Mouse (Mus musculus): ENCODE measurements at regions not wholly inside any gene's neighbourhood (a gene's known extent, or its start where the extent isn't known, plus 50 kb on each side); places are given as distances from the start of the nearest gene placed in this dataset.

DNA sequence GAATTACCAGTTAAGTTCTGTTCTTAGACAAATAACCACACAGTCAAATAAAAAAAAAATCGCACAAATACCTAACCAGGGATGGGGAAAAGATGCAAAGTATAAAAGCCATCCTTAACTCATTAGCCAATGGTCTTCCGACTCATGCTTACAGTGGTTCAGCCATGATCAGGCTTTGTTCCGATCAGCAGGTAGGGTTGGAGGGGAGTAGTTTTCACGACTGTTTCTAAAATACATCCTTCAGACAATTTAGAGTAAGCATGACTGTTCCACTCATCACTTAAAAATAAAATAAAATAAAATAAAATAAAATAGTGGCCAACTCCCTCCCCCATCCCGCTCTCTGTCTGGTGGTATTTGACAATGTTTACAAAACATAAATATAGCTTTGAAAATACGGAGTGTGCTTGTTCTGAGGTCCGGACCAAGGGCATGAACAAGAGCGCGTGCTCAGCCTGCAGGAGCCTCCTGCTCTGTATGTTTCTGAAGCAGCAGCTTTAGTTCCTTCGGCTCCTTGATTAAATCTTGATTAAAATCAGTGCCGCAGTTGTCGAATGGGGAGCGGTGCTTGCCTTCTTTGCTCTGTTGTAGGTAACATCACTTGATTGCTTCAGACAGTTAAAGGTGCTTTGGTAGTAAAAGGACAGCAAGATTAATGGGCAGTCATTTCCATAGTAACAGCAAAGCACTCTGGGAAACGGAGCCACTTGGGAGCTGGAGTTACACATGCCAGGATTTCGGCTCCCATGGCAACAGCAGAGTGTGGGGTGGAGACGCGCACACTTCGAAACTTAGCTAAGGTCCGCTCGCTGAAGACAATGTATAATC, 185.6 kb upstream of the Kif2a start:
- no peak for TF ChIP-seq CTCF (IDR thresholded peaks at IDR 0.05; ENCODE audit: extremely low read depth, insufficient read depth, low read length)
- no peak for TF ChIP-seq POLR2A (IDR thresholded peaks at IDR 0.05; ENCODE audit: extremely low read depth, insufficient read depth, low read length)
- no peak overlapping the region for H3K27ac ChIP-seq (ENCODE audit: insufficient read depth, low read length)

DNA sequence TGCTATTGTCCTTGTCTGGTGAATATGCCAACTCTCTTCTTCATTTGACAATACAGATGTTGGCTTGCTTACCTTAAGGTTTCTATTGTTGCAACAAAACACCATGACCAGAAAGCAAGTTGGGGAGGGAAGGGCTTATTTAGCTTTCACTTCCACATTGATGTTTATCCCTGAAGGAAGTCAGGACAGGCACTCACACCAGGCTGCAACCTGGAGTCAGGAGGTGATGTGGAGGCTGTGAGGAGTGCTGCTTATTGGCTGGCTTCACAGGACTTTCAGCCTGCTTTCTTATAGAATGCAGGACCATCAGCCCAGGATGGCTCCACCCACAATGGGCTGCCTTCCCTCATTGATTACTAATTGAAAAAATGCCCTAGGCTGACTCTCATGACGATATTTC, 177.9 kb upstream of the Kif2a start:
- Histone ChIP-seq H3K4me1 (ENCODE audit: control insufficient read depth, insufficient read depth, low read length) (no peaks in the 10 kb centered on the region), H3K4me3 (ENCODE audit: insufficient read depth, low read length) (no peak overlapping the region), H3K27ac (ENCODE audit: insufficient read depth, low read length) (no peak overlapping the region)
- no peak for TF ChIP-seq POLR2A (IDR thresholded peaks at IDR 0.05; ENCODE audit: extremely low read depth, insufficient read depth, low read length)
- no peak for TF ChIP-seq CTCF (IDR thresholded peaks at IDR 0.05; ENCODE audit: extremely low read depth, insufficient read depth, low read length)

More for the DNA sequence above, 185.6 kb upstream of the Kif2a start:
- Histone ChIP-seq H3K4me3 (ENCODE audit: insufficient read depth, low read length) (peak overlapping the region; percentile 27), H3K4me1 (ENCODE audit: control insufficient read depth, insufficient read depth, low read length) (no peaks in the 10 kb centered on the region; the same call in 1 of the 2 replicates)

DNA sequence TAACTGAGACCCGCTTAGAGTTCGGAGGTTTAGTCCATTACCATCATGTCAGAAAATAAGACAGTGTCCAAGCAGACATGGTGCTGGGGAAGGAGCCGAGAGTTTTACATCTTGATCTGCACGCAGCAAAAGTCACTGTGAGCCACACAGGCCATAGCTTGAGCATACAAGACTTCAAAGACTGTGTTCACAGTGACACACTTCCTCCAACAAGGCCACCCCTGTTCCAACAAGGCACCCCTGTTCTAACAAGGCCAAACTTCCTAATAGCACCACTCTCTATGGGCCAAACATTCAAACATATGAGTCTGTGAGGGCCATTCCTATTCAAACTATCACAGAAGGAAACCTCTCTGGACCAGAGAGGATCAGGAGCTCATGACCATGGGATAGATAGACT, 171.5 kb upstream of the Kif2a start:
- Histone ChIP-seq H3K4me3 (ENCODE audit: insufficient read depth, low read length) (no peak overlapping the region), H3K4me1 (ENCODE audit: control insufficient read depth, insufficient read depth, low read length) (no peaks in the 10 kb centered on the region), H3K27ac (ENCODE audit: insufficient read depth, low read length) (no peak overlapping the region)
- TF ChIP-seq CTCF (IDR thresholded peaks at IDR 0.05; ENCODE audit: extremely low read depth, insufficient read depth, low read length) = no peak
- no peak for TF ChIP-seq POLR2A (IDR thresholded peaks at IDR 0.05; ENCODE audit: extremely low read depth, insufficient read depth, low read length)

DNA sequence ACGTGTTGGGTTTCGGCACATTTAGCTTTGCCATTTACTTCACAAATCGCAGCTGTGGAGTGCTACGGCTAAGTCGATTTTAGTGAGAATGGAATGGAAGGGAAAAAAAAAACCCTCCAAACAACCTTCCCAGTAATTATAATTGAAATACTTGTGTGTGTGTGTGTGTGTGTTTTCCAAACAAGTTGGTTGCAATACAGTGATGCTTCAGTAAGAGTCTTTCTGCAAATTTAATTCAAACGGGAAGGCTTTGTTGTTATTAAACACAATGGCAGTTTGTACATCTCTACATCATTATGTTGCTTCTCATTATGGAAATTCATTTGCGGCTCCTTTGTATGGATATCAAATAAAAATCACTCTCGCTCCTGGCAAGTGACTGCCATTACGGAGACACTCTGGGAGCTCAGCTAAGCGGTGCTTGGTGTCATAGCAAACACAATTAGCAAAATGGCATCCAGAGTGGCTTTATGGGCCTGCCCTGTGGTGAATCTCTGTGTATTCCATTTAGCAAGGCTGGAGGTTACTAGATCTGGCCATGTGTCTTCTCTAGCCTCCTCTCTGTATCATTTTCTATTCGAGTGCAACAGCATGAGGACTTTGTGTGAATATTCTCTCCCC, 165.4 kb upstream of the Kif2a start:
- Histone ChIP-seq H3K4me3 (ENCODE audit: insufficient read depth, low read length) (no peak overlapping the region), H3K4me1 (ENCODE audit: control insufficient read depth, insufficient read depth, low read length) (no peaks in the 10 kb centered on the region), H3K27ac (ENCODE audit: insufficient read depth, low read length) (no peak overlapping the region)
- TF ChIP-seq CTCF (IDR thresholded peaks at IDR 0.05; ENCODE audit: extremely low read depth, insufficient read depth, low read length) = no peak
- TF ChIP-seq POLR2A (IDR thresholded peaks at IDR 0.05; ENCODE audit: extremely low read depth, insufficient read depth, low read length) = no peak

DNA sequence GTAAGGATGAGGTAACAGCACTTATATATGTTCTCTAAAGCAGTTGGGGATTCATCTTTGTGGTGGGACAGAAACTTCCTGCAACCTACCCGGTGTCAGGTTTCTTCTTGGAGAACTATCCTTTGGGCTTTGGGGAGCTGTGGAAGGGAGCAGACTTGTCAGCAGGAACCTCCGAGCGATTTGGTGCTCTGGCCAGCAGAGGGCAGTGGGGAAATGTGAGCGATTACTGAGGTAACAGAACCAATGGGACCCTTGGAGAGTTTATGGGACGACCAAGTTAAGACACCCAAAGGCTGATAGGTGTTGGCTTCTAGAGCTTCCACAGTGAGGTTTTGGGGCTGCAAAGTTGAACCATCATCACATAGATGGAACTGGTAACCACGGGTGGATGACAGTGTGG, 160.6 kb upstream of the Kif2a start:
- H3K4me1 ChIP-seq (ENCODE audit: control insufficient read depth, insufficient read depth, low read length) = no peaks in the 10 kb centered on the region

DNA sequence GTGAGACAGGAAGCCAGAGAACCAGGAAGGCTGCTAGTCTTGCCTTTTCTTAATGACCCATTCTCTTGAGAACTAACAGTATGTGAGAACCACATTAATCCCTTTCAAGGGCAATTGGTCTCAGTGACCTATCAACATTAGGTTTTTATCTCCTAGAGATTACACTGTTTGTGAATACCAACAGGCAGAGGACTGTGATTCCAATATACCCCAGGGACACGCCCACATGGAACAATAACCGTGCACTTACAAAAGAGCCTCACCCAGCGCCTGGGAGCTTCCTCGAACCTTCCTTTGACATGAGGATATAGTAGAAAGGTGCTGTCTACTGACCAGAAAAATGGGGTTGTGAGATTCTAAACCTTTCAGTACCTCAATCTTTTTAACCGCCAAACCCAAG, 157.6 kb upstream of the Kif2a start:
- Histone ChIP-seq H3K4me3 (ENCODE audit: insufficient read depth, low read length) (no peak overlapping the region), H3K27ac (ENCODE audit: insufficient read depth, low read length) (no peak overlapping the region), H3K4me1 (ENCODE audit: control insufficient read depth, insufficient read depth, low read length) (no peaks in the 10 kb centered on the region)
- TF ChIP-seq CTCF (IDR thresholded peaks at IDR 0.05; ENCODE audit: extremely low read depth, insufficient read depth, low read length) (no peak), POLR2A (IDR thresholded peaks at IDR 0.05; ENCODE audit: extremely low read depth, insufficient read depth, low read length) (no peak)

More for the DNA sequence above, 160.6 kb upstream of the Kif2a start:
- no peak overlapping the region for H3K27ac ChIP-seq (ENCODE audit: insufficient read depth, low read length)
- peak; percentile 67 for TF ChIP-seq CTCF (IDR thresholded peaks at IDR 0.05; ENCODE audit: extremely low read depth, insufficient read depth, low read length)
- no peak for TF ChIP-seq POLR2A (IDR thresholded peaks at IDR 0.05; ENCODE audit: extremely low read depth, insufficient read depth, low read length)
- H3K4me3 ChIP-seq (ENCODE audit: insufficient read depth, low read length) = no peak overlapping the region

DNA sequence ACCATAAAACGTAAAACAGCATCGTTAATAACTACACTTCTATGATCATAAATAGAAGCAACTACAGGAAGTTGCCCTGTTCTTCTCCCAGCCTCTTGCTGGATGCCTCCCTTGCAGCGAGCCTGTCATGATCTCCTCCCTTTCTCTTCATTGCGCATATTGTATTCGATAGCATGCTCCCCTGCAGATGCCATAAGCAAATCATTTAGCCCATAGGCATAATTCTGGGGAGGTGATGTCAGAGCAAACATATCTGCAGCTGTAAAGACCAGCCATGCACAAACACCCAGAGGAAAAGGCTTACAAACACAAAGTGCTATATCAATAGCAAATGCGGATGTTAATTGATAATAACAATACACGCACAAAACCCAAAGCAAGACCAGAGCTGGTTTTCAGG, 155.7 kb upstream of the Kif2a start:
- no peak for TF ChIP-seq CTCF (IDR thresholded peaks at IDR 0.05; ENCODE audit: extremely low read depth, insufficient read depth, low read length)
- no peak for TF ChIP-seq POLR2A (IDR thresholded peaks at IDR 0.05; ENCODE audit: extremely low read depth, insufficient read depth, low read length)
- H3K27ac ChIP-seq (ENCODE audit: insufficient read depth, low read length) = no peak overlapping the region
- H3K4me1 ChIP-seq (ENCODE audit: control insufficient read depth, insufficient read depth, low read length) = no peaks in the 10 kb centered on the region
- H3K4me3 ChIP-seq (ENCODE audit: insufficient read depth, low read length) = no peak overlapping the region

DNA sequence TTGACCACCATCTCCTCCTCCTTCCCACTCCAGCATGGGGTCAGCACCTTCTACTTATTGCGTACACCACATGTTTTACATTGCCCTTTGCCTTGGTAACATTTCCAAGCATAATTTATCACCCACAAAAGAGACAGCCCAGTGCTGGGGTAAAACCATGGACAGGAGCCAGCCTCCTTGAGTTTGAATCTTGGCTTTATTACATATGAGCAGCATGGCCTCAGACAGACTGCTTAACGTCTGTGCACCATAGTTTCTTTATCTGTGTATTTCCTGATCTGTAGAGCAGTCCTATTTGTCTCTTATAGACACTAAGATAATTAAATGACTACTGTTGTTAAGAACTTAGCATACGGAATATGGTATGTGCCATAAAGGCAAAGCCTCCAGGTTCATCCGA, 154.0 kb upstream of the Kif2a start:
- TF ChIP-seq CTCF (IDR thresholded peaks at IDR 0.05; ENCODE audit: extremely low read depth, insufficient read depth, low read length) (no peak), POLR2A (IDR thresholded peaks at IDR 0.05; ENCODE audit: extremely low read depth, insufficient read depth, low read length) (no peak)
- Histone ChIP-seq H3K4me1 (ENCODE audit: control insufficient read depth, insufficient read depth, low read length) (no peaks in the 10 kb centered on the region), H3K27ac (ENCODE audit: insufficient read depth, low read length) (no peak overlapping the region; the same call in 1 of the 2 replicates), H3K4me3 (ENCODE audit: insufficient read depth, low read length) (no peak overlapping the region)

DNA sequence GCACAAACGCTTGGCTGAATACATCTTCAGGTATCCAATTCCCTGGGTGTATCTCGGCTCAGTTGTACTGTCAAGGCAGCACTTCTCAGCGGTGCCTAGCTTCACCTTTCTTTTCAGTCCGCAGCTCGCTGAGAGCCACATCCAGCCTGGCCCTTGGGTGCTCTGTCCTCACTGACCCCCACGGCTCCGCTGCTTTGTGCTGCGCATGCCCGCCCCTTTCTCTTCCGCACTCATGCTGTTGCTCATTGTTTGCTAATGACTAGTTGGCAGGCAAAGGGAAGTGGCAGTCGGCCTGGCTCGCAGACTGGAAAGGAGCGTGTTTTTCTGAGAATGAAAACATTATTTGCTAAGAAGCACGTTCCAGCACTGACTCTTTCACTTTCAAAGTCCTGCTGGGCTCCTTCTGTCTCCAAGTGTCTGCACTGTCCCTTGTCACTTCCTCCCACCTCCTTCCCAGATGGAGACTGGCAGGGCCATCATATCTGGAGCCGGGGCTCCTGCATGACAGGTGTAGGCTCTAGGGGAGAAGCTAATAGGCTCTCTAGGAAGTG, 146.7 kb upstream of the Kif2a start:
- H3K27ac ChIP-seq (ENCODE audit: insufficient read depth, low read length) = no peak overlapping the region
- peaks cover 3% of the 10 kb centered on the region; the same call in 1 of the 2 replicates for H3K4me1 ChIP-seq (ENCODE audit: control insufficient read depth, insufficient read depth, low read length)
- peak overlapping the region; percentile 20 for H3K4me3 ChIP-seq (ENCODE audit: insufficient read depth, low read length)
- TF ChIP-seq CTCF (IDR thresholded peaks at IDR 0.05; ENCODE audit: extremely low read depth, insufficient read depth, low read length) (no peak), POLR2A (IDR thresholded peaks at IDR 0.05; ENCODE audit: extremely low read depth, insufficient read depth, low read length) (no peak)

Data from cortical plate, adult 2 months (tissue).